Mouse (Mus musculus): ENCODE results near the gene Fam83d.

Fam83d gene

DNA sequence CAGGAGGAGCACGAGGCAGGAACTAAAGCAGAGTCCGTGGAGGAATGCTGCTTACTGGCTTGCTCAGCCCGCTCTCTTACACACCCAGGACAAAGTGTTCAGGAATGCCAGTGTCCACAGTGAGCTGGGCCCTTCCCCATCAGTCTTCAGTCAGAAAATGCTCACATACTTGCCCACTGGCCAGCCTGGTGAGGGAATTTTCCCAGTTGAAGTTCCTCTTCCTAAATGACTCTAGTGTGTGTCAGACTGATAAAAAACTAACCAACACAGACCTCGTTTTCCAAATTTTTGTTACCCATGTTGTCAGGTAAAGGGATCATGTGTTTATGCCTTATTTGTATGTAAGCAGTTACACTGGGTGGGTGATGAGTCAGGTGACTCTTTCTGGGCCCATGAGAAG, 48.3 kb downstream of the Fam83d start:
- no peak for DNase-seq (ENCODE audit: low spot score in 2 of 2)

DNA sequence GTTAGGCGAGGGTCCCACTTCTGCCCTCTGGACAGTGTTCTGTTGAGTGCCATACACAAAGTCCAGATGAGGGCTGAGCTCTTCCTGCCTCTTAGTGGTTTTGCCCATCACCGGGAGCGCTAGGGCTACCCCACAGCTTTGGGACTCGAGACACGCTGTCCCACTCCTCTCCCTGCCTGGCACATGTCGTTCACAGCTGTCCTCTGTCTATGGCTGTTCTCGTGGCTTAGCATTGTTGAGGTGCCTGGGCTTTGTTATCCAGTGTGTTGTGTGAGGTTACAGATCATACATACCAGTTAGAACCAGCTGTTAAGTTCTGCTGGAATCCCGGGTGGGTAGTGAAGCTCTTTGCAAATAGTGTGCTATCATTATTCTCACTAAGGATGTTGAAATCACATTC, 49.8 kb downstream of the Fam83d start:
- DNase-seq (ENCODE audit: low spot score in 2 of 2): no peak

DNA sequence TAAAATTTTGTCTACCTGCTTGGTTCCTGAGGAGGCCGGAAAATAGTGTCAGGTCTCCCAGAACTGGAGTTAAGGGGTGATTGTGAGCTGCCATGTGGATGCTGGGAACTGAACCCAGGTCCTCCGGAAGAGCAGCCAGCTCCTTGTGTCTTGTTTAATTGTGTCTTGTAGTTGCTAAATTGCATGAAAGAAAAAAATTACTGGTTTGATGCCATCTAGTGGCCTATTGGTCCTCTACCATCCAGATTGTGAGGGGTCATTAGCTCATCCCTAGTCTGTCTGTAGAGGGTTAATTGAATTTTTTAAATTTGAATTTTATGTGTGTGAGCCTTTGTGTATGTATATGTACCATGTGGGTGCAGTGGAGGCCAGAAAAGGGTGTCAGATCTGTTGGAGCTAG, 60.2 kb downstream of the Fam83d start:
- no peak for DNase-seq (ENCODE audit: low spot score in 2 of 2)

DNA sequence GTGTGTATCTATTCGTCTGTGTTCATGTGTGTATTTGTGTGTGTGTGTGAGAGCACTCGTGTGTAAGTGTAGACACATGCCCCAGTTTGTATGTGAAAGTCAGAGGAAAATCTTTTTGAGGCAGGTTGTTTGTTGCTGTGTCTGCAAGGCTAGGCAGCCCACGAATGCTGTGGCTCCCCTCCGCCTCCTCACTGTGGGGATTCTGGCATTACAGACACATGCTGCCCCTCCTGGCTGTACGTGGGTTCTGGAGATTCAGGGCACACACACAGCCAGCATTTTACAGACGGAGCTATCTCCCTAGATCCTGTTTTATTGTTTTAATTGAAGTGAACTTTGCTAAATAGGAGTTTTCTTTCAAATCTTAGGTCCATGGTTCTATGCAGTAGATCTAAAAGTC, 61.9 kb downstream of the Fam83d start:
- no peak for DNase-seq (ENCODE audit: low spot score in 2 of 2)

DNA sequence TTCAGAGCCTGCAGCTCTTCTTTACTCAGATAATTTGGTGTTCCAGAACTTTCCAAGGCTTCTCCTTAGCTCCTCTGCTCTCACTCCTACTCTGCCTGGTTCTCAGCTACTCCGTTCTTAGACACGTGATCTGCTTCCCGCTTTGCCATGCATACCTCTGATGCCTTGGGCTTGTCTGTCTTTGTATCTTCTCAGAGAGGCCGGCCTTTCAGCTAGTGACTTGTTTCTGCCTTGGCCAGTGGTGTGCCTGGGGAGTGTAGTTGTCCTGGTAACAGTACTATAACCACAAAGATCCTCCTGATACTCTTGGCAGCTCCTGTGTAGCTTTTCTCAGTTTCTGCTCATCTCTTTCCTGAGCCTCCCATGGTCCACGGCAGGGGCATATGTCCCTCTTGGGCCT, 65.3 kb downstream of the Fam83d start:
- DNase-seq (ENCODE audit: low spot score in 2 of 2): no peak

DNA sequence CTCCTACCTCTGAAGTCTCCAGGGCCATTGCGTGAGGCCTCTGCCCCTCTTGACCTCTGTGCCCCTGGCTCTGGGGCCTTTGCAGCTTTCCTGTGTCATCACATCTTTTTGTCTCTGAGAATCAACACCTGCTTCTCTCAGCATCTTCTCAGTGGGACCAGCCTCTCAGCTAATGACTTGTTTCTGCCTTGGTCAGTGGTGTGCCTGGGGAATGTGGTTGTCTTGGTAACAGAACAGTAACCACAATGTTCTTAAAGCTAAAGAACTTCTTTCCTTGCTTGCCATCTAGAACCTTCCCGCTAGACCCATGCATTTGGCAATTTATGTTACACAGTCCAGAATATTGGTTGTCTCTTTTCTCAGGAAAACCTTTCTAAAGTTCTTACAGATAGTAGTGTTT, 65.8 kb downstream of the Fam83d start:
- DNase-seq (ENCODE audit: low spot score in 2 of 2): no peak
